Mouse (Mus musculus) limb, embryonic 13.5 days (tissue): ENCODE measurements at regions not wholly inside any gene's neighbourhood (a gene's known extent, or its start where the extent isn't known, plus 50 kb on each side); places are given as distances from the start of the nearest gene placed in this dataset.

ENCODE experiments used
- ATAC-seq: fragments of 200-750 bp; cut with Nextera tagmentation; 2 replicates; pipeline ENCODE4 v1.8.0; 2017; ENCODE audit warnings: low read depth, moderate number of reproducible peaks, moderate TSS enrichment; ENCODE audit not compliant: low FRiP score
- H3K27ac ChIP-seq: fragments of 300-500 bp; sonication (generic); 2 replicates; pipeline ENCODE4 v1.5.1; 2015; ENCODE audit warnings: inconsistent platforms, mild to moderate bottlenecking, moderate library complexity
- H3K27me3 ChIP-seq: fragments of 300-500 bp; sonication (generic); 2 replicates; pipeline ENCODE4 v1.6.1; 2015; ENCODE audit warnings: mild to moderate bottlenecking, inconsistent platforms
- H3K36me3 ChIP-seq: fragments of 300-500 bp; sonication (generic); 2 replicates; pipeline ENCODE4 v1.6.1; 2015; ENCODE audit warnings: inconsistent platforms, mild to moderate bottlenecking, moderate library complexity
- H3K4me1 ChIP-seq: fragments of 300-500 bp; sonication (generic); 2 replicates; pipeline ENCODE4 v1.6.1; 2015; ENCODE audit warnings: inconsistent platforms
- H3K4me2 ChIP-seq: fragments of 300-500 bp; sonication (generic); replicated peaks from 2 replicates; pipeline ENCODE4 v1.6.1; 2015; ENCODE audit warnings: inconsistent platforms, mild to moderate bottlenecking, moderate library complexity
- H3K4me3 ChIP-seq: fragments of 300-500 bp; sonication (generic); 2 replicates; pipeline ENCODE4 v1.5.1; 2015; ENCODE audit warnings: moderate library complexity, mild to moderate bottlenecking, inconsistent platforms
- H3K9ac ChIP-seq: fragments of 300-500 bp; sonication (generic); 2 replicates; pipeline ENCODE4 v1.6.1; 2015; ENCODE audit warnings: mild to moderate bottlenecking, inconsistent platforms
- H3K9me3 ChIP-seq: fragments of 300-500 bp; sonication (generic); 2 replicates; pipeline ENCODE4 v1.6.1; 2016; ENCODE audit warnings: inconsistent platforms
- WGBS: fragments of 180-500 bp; shearing (Covaris S2); methylation state at CpG from one replicate; pipeline ENCODE4 v1.1.7; 2015; 5-methylcytosine and 5-hydroxymethylcytosine counted together

GRCm38 (mm10) chr11:31524708-31525107 is 147.0 kb downstream of the Bod1 start:
- 87% methylated on average over 2 of the region's 2 CpGs for WGBS
- Histone ChIP-seq H3K4me1 (no peaks in the 10 kb centered on the region), H3K4me3 (no peak overlapping the region), H3K9ac (no peak overlapping the region), H3K9me3 (no peaks in the 10 kb centered on the region), H3K4me2 (no peak overlapping the region), H3K27me3 (no peaks in the 10 kb centered on the region), H3K36me3 (no peaks in the 10 kb centered on the region), H3K27ac (no peak overlapping the region)
- no peak for ATAC-seq

- Histone ChIP-seq H3K9ac (no peak overlapping the region), H3K4me3 (no peak overlapping the region), H3K9me3 (no peaks in the 10 kb centered on the region), H3K4me1 (no peaks in the 10 kb centered on the region), H3K4me2 (no peak overlapping the region), H3K27ac (no peak overlapping the region), H3K27me3 (no peaks in the 10 kb centered on the region), H3K36me3 (no peaks in the 10 kb centered on the region)
- ATAC-seq, result no peak
- WGBS, result 85% methylated on average over 2 of the region's 2 CpGs
These were observed 147.5 kb downstream of the Bod1 start for GRCm38 (mm10) chr11:31524065-31524618.

GRCm38 (mm10) chr11:31522127-31522526 is 149.6 kb downstream of the Bod1 start:
- Histone ChIP-seq H3K27me3 (no peaks in the 10 kb centered on the region), H3K9ac (no peak overlapping the region), H3K4me1 (no peaks in the 10 kb centered on the region), H3K4me2 (no peak overlapping the region), H3K27ac (no peak overlapping the region), H3K4me3 (no peak overlapping the region), H3K36me3 (no peaks in the 10 kb centered on the region), H3K9me3 (no peaks in the 10 kb centered on the region)
- 74% methylated on average over 2 of the region's 2 CpGs for WGBS
- no peak for ATAC-seq

- H3K27ac ChIP-seq, result no peak overlapping the region
- no peak overlapping the region for H3K4me2 ChIP-seq
- H3K36me3 ChIP-seq, result no peaks in the 10 kb centered on the region
- no peak overlapping the region for H3K4me3 ChIP-seq
- H3K9me3 ChIP-seq, result no peaks in the 10 kb centered on the region
- ATAC-seq, result no peak
- H3K27me3 ChIP-seq, result no peaks in the 10 kb centered on the region
- H3K4me1 ChIP-seq, result no peaks in the 10 kb centered on the region
- no peak overlapping the region for H3K9ac ChIP-seq
- 73% methylated on average over 4 of the region's 4 CpGs for WGBS
These were observed 150.8 kb downstream of the Bod1 start for GRCm38 (mm10) chr11:31520909-31521308.

- H3K4me2 ChIP-seq, result no peak overlapping the region
- ATAC-seq, result no peak
- H3K9ac ChIP-seq, result no peak overlapping the region
- no peaks in the 10 kb centered on the region for H3K36me3 ChIP-seq
- no peak overlapping the region for H3K27ac ChIP-seq
- no peak overlapping the region for H3K4me3 ChIP-seq
- no peaks in the 10 kb centered on the region for H3K4me1 ChIP-seq
- H3K27me3 ChIP-seq, result no peaks in the 10 kb centered on the region
- 76% methylated on average over 5 of the region's 5 CpGs for WGBS
- H3K9me3 ChIP-seq, result no peaks in the 10 kb centered on the region
These were observed 133.5 kb upstream of the Stc2 start for GRCm38 (mm10) chr11:31503239-31503916.

- Histone ChIP-seq H3K27ac (no peak overlapping the region), H3K36me3 (no peaks in the 10 kb centered on the region), H3K4me1 (no peaks in the 10 kb centered on the region), H3K9me3 (no peaks in the 10 kb centered on the region), H3K4me3 (no peak overlapping the region), H3K4me2 (no peak overlapping the region), H3K9ac (no peak overlapping the region), H3K27me3 (no peaks in the 10 kb centered on the region)
- WGBS, result 72% methylated on average over 4 of the region's 4 CpGs
- ATAC-seq, result no peak
These were observed 115.6 kb upstream of the Stc2 start for GRCm38 (mm10) chr11:31485429-31485828.

GRCm38 (mm10) chr11:31481057-31481340 is 111.1 kb upstream of the Stc2 start:
- H3K9me3 ChIP-seq, result no peaks in the 10 kb centered on the region
- H3K4me1 ChIP-seq, result no peaks in the 10 kb centered on the region
- 95% methylated on average over 1 of the region's 1 CpGs for WGBS
- H3K4me3 ChIP-seq, result no peak overlapping the region
- ATAC-seq, result no peak
- H3K4me2 ChIP-seq, result no peak overlapping the region
- no peaks in the 10 kb centered on the region for H3K27me3 ChIP-seq
- H3K27ac ChIP-seq, result no peak overlapping the region
- H3K36me3 ChIP-seq, result no peaks in the 10 kb centered on the region
- no peak overlapping the region for H3K9ac ChIP-seq

- Histone ChIP-seq H3K4me2 (no peak overlapping the region), H3K36me3 (no peaks in the 10 kb centered on the region), H3K27me3 (no peaks in the 10 kb centered on the region), H3K4me3 (no peak overlapping the region), H3K4me1 (no peaks in the 10 kb centered on the region), H3K27ac (no peak overlapping the region), H3K9me3 (no peaks in the 10 kb centered on the region), H3K9ac (no peak overlapping the region)
- no peak for ATAC-seq
- 71% methylated on average over 5 of the region's 5 CpGs for WGBS
These were observed 110.6 kb upstream of the Stc2 start for GRCm38 (mm10) chr11:31480225-31481056.

- Histone ChIP-seq H3K4me2 (no peak overlapping the region), H3K27me3 (no peaks in the 10 kb centered on the region), H3K9me3 (no peaks in the 10 kb centered on the region), H3K4me1 (no peaks in the 10 kb centered on the region), H3K4me3 (no peak overlapping the region), H3K27ac (no peak overlapping the region), H3K36me3 (no peaks in the 10 kb centered on the region), H3K9ac (no peak overlapping the region)
- WGBS, result 75% methylated on average over 1 of the region's 1 CpGs
- ATAC-seq, result no peak
These were observed 107.9 kb upstream of the Stc2 start for GRCm38 (mm10) chr11:31477763-31478162.

GRCm38 (mm10) chr11:31477104-31477503 is 107.2 kb upstream of the Stc2 start:
- Histone ChIP-seq H3K27me3 (no peaks in the 10 kb centered on the region), H3K9ac (no peak overlapping the region), H3K4me2 (no peak overlapping the region), H3K36me3 (no peaks in the 10 kb centered on the region), H3K4me1 (no peaks in the 10 kb centered on the region), H3K4me3 (no peak overlapping the region), H3K9me3 (no peaks in the 10 kb centered on the region), H3K27ac (no peak overlapping the region)
- 73% methylated on average over 3 of the region's 3 CpGs for WGBS
- no peak for ATAC-seq

GRCm38 (mm10) chr11:31473017-31473416 is 103.1 kb upstream of the Stc2 start:
- no peak for ATAC-seq
- Histone ChIP-seq H3K9ac (no peak overlapping the region), H3K27me3 (no peaks in the 10 kb centered on the region), H3K27ac (no peak overlapping the region), H3K4me1 (no peaks in the 10 kb centered on the region), H3K4me3 (no peak overlapping the region), H3K36me3 (no peaks in the 10 kb centered on the region), H3K9me3 (no peaks in the 10 kb centered on the region), H3K4me2 (no peak overlapping the region)
- WGBS, result 50% methylated on average over 4 of the region's 4 CpGs

GRCm38 (mm10) chr11:31470681-31471414 is 101.0 kb upstream of the Stc2 start:
- no peaks in the 10 kb centered on the region for H3K27me3 ChIP-seq
- H3K4me1 ChIP-seq, result no peaks in the 10 kb centered on the region
- no peak for ATAC-seq
- no peaks in the 10 kb centered on the region for H3K9me3 ChIP-seq
- no peak overlapping the region for H3K4me2 ChIP-seq
- no peak overlapping the region for H3K27ac ChIP-seq
- WGBS, result 76% methylated on average over 2 of the region's 2 CpGs
- H3K9ac ChIP-seq, result no peak overlapping the region
- no peak overlapping the region for H3K4me3 ChIP-seq
- H3K36me3 ChIP-seq, result no peaks in the 10 kb centered on the region
